Mouse (Mus musculus) MEL (cell line): ENCODE results near the gene Zfp260.

Source experiments
- CTCF ChIP-seq, 3 experiments: IDR thresholded peaks in 2 of 3; conservative IDR thresholded peaks in 1 of 3; 2 replicates each; pipeline ENCODE4 v1.5.1; 2011 to 2012; ENCODE audit warnings: low read length in 3 of 3, low read depth in 2 of 3, mild to moderate bottlenecking in 2 of 3, improper control_type of control experiment in 1 of 3, inconsistent platforms in 1 of 3, mixed read lengths in 1 of 3, moderate library complexity in 1 of 3; ENCODE audit not compliant: control insufficient read depth in 1 of 3, insufficient read depth in 1 of 3, poor library complexity in 1 of 3, severe bottlenecking in 1 of 3
- GATA1 ChIP-seq: IDR thresholded peaks from 2 replicates; pipeline ENCODE4 v1.6.1; 2011; ENCODE audit warnings: low read depth, low read length, improper control_type of control experiment
- HCFC1 ChIP-seq: IDR thresholded peaks from 2 replicates; pipeline ENCODE4 v1.6.1; 2012; ENCODE audit warnings: low read depth, mild to moderate bottlenecking, inconsistent platforms, low read length, improper control_type of control experiment, moderate library complexity
- POLR2AphosphoS2 ChIP-seq: IDR thresholded peaks from 2 replicates; pipeline ENCODE4 v1.6.1; 2011; ENCODE audit warnings: low read length, improper control_type of control experiment
- ZC3H11A ChIP-seq: IDR thresholded peaks from 2 replicates; pipeline ENCODE4 v1.6.1; 2012; ENCODE audit warnings: low read depth, mild to moderate bottlenecking, inconsistent platforms, low read length, improper control_type of control experiment
- ZNF384 ChIP-seq: IDR thresholded peaks from 2 replicates; pipeline ENCODE4 v1.6.1; 2012; ENCODE audit warnings: low read depth, mild to moderate bottlenecking, inconsistent platforms, low read length, improper control_type of control experiment

DNA sequence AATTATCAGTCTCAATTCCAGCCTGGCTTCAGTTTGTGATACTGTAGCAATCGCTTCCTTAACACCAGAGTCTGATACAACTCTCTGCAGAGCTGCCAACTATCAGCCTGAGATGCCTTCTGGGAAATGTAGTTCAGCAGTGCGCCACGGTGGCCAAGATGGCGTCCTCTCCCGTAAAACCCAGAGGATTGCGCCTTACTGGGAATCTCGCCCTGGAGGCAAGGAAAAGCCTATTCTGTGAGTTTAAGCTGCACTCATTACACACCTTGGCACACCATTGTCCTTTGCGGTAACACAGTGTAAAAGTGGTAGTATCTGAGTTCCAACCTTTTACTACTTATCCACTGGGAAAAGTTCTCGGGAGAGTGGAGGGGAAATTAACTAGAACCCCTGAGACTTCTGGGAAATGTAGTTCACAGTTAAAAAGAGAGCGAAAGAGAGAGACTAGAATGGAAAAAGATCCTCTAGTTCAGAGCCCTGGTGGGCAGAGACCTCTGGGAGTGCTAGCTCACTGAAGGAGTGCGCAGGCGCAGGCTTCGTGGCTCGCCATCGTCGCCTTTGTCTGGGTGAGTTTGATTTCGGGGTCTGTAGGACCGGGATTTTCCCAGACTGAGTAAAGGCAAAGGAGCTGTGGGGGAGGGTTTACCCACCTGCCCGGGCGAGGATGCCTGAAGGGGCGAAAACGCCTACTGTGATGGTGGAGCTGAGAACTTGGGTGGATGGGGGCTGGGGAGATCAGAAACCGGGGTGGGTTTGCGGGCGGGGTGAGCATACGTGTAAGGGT is at the start of gene Zfp260:
- TF ChIP-seq CTCF (IDR thresholded peaks at IDR 0.05 in 2 of 3, conservative IDR thresholded peaks at IDR 0.05 in 1 of 3; ENCODE audit: control insufficient read depth in 1 of 3, insufficient read depth in 1 of 3, low read depth in 2 of 3, low read length in 3 of 3, poor library complexity in 1 of 3, severe bottlenecking in 1 of 3): no peak
- 0 out of 2 replicates have a peak, but pooled peaks have one; percentile 48 for TF ChIP-seq POLR2AphosphoS2
- TF ChIP-seq GATA1: peak; percentile 58
- 0 out of 2 replicates have a peak, but pooled peaks have one; percentile 7 for TF ChIP-seq ZC3H11A
- peak; percentile 93 for TF ChIP-seq HCFC1
- TF ChIP-seq ZNF384: no peak
